Mouse (Mus musculus) embryonic facial prominence, embryonic 14.5 days (tissue): Measurements from ENCODE around the gene Xpr1. TPM values are rescaled to one million over a fixed set of nuclear protein-coding genes. Genes with fewer than 3 reads are reported as not detected.

Source experiments
- ATAC-seq: fragments of 200-750 bp; cut with Nextera tagmentation; 2 replicates; pipeline ENCODE4 v1.8.0; 2017; ENCODE audit warnings: low read depth, moderate number of reproducible peaks, moderate TSS enrichment
- DNase-seq: peaks from one replicate; pipeline ENCODE4 v3.0.0-alpha.2; 2015; ENCODE audit warnings: low spot score
- H3K27ac ChIP-seq: fragments of 300-500 bp; sonication (generic); replicated peaks from 2 replicates; pipeline ENCODE4 v1.5.1; 2014; ENCODE audit warnings: low read depth, mild to moderate bottlenecking, low read length, moderate library complexity
- H3K27me3 ChIP-seq: fragments of 300-500 bp; sonication (generic); replicated peaks from 2 replicates; pipeline ENCODE4 v1.6.1; 2014; ENCODE audit warnings: low read length; ENCODE audit not compliant: control insufficient read depth, insufficient read depth
- H3K36me3 ChIP-seq: fragments of 300-500 bp; sonication (generic); 2 replicates; pipeline ENCODE4 v1.6.1; 2014; ENCODE audit warnings: low read length, mixed read lengths; ENCODE audit not compliant: control insufficient read depth, insufficient read depth
- H3K4me1 ChIP-seq: fragments of 300-500 bp; sonication (generic); 2 replicates; pipeline ENCODE4 v1.6.1; 2014; ENCODE audit warnings: antibody characterized with exemption, low read length; ENCODE audit not compliant: control insufficient read depth, insufficient read depth
- H3K4me2 ChIP-seq: fragments of 300-500 bp; sonication (generic); 2 replicates; pipeline ENCODE4 v1.6.1; 2014; ENCODE audit warnings: low read depth, mild to moderate bottlenecking, low read length, moderate library complexity, mixed read lengths
- H3K4me3 ChIP-seq: fragments of 300-500 bp; sonication (generic); 2 replicates; pipeline ENCODE4 v1.5.1; 2014; ENCODE audit warnings: low read depth, mild to moderate bottlenecking, low read length
- H3K9ac ChIP-seq: fragments of 300-500 bp; sonication (generic); 2 replicates; pipeline ENCODE4 v1.6.1; 2014; ENCODE audit warnings: low read depth, mild to moderate bottlenecking, low read length, moderate library complexity, mixed read lengths
- H3K9me3 ChIP-seq: fragments of 300-500 bp; sonication (generic); 2 replicates; pipeline ENCODE4 v1.6.1; 2016; ENCODE audit warnings: low read length; ENCODE audit not compliant: control insufficient read depth
- WGBS: fragments of 180-500 bp; shearing (Covaris S2); extraction: QIAGEN DNeasy Blood & Tissue Kit; methylation state at CpG from one replicate; pipeline ENCODE4 v1.1.7; 2014; 5-methylcytosine and 5-hydroxymethylcytosine counted together
- polyA plus RNA-seq: library from polyadenylated mRNA; unstranded; fragments of >200 nt; fragmentation: Nextera tagmentation; extraction: Ambion mirVana; gene quantifications from 2 replicates; pipeline ENCODE4 v1.2.1, GENCODE M21; 2014

Gene Xpr1
- polyA plus RNA-seq, 1 experiment from 2014 or later, result 5.6 TPM

DNA sequence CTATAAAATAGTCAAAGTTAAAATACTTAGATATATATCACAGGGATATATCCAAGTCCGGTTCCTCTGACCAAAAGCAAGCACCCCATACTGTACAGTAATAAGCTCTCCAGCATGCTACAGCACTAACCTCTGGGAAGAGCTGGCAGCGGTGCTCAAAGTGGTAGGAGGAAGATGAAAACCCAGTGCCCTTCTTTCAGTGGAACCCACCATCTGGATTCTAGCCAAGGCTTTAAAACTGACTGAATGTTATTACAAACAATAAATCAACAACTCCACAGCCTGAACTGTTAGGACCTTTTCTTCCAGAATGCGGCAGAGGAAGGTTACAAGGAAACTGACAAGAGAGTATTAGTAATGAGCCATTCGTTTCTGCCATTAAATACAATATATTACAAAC is 1.8 kb downstream of the Xpr1 start:
- H3K27me3 ChIP-seq, result no peaks in the 10 kb centered on the region
- no peak overlapping the region for H3K27ac ChIP-seq
- H3K9ac ChIP-seq, result no peak overlapping the region
- no peaks in the 10 kb centered on the region for H3K36me3 ChIP-seq
- 57% methylated on average over 4 of the region's 4 CpGs for WGBS
- peak overlapping the region; percentile 23; the same call in 1 of the 2 replicates for H3K4me2 ChIP-seq
- no peaks in the 10 kb centered on the region for H3K9me3 ChIP-seq
- no peak overlapping the region for H3K4me3 ChIP-seq
- no peaks in the 10 kb centered on the region for H3K4me1 ChIP-seq
- ATAC-seq, result no peak
- no peak for DNase-seq

DNA sequence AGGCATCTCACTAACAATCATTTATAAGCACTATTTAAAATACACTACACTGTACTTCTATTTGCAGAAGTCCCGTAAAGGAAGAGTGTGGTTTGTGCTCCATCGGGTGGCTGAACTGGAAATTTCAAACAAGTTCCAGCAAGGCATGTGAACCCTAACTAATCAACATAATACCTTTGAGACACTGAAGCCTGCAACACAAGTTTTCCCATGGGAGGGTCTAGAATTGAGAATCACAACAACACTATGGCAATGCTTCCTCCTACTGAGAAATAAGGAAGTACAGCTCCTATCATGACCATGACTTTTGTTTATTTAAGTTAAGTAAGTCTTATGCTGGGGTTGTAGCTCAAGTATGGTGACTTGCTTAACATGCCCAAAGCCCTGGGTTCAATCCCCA is 4.5 kb downstream of the Xpr1 start:
- Histone ChIP-seq H3K4me2 (no peak overlapping the region), H3K9ac (no peak overlapping the region), H3K36me3 (no peaks in the 10 kb centered on the region), H3K27me3 (no peaks in the 10 kb centered on the region), H3K9me3 (no peaks in the 10 kb centered on the region), H3K4me3 (no peak overlapping the region), H3K27ac (no peak overlapping the region), H3K4me1 (no peaks in the 10 kb centered on the region)
- DNase-seq (peak; percentile 80), ATAC-seq (no peak)
- WGBS, result 60% methylated on average over 2 of the region's 2 CpGs

DNA sequence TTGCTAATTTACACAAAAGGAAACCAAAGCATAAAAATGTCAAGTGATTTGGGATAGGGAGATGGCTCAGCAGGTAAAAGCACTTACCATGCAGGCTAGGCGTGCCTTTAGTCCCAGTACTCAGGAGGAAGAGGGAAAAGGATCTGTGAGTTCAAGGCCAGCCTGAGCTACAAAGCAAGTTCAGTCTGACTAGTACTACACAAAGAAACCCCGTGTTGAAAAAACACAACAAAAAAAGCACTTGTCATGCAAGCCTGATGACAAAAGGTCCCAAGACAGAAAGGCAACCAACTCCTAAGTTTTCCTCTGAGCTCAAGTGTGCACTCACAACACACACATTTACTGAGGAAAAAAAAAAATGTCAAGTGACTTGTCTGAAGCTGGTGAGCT is 8.6 kb downstream of the Xpr1 start:
- Histone ChIP-seq H3K27ac (no peak overlapping the region), H3K36me3 (no peaks in the 10 kb centered on the region), H3K4me2 (no peak overlapping the region), H3K27me3 (no peaks in the 10 kb centered on the region), H3K9ac (no peak overlapping the region), H3K4me1 (no peaks in the 10 kb centered on the region), H3K9me3 (0 out of 2 replicates have a peak, but pooled peaks cover 4% of the 10 kb centered on the region), H3K4me3 (no peak overlapping the region)
- ATAC-seq (no peak), DNase-seq (no peak)
- 66% methylated on average over 2 of the region's 2 CpGs for WGBS

DNA sequence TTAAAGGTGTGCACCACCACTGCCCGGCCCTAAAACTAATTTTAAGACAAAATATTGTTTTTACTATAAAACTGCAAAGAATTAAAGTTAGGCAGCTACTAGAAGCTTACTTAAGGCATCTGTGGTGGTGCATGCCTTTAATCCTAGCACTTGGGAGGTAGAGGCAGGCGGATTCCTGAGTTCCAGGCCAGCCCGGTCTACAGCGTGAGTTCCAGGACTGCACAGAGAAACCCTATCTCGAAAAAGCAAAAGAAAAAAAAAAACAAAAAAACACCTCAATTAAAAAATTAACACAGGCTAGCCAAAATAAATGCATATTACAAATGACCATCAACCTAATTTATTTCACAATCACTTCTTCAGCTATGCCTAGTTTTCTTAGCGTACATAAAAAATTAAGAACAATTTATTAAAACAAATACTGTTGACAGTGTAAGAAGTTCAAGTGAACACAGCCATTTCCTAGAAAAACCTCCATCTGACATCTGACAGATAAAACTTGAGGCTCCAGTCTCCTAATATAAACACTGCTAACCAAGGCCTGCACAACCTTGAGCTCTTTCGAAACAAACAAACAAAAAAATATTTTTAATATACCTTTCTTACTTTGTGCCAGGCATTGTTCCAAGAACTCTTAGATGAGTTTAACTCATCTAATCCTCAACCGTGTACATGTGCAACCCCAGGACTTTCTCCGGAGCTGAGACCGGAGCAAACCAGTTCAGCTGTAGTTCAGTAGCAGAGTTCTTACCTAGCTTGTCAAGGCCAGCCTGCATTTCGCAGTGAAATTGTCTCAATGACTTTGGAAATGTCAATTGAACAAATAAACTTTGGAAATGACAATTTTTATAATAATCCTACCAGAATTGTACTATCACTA is 9.3 kb downstream of the Xpr1 start:
- H3K9ac ChIP-seq, result no peak overlapping the region
- no peak for ATAC-seq

DNA sequence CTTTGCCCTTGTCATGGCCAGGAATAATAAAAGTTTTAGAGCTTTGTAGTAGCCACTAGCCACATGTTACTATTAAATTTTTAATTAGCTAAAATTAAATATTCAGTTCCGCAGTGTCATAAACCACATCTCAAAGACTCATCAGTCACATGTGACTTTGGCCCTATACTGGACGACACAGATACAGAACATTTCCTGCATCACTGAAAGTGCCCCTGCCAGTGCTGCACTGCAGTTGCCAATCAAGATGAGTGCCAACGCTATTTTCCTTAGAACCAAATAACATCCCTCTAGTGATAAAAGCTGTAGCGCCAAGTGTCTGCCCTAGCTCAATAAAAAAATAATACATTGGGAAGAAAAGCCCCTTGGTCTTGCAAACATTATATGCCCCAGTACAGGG is 17.2 kb downstream of the Xpr1 start:
- H3K27ac ChIP-seq, result no peak overlapping the region
- 88% methylated on average over 4 of the region's 4 CpGs for WGBS
- no peak for DNase-seq

More for the DNA sequence above, 9.3 kb downstream of the Xpr1 start:
- Histone ChIP-seq H3K27me3 (no peaks in the 10 kb centered on the region), H3K9me3 (0 out of 2 replicates have a peak, but pooled peaks cover 4% of the 10 kb centered on the region), H3K4me3 (no peak overlapping the region), H3K27ac (no peak overlapping the region), H3K4me1 (no peaks in the 10 kb centered on the region), H3K4me2 (no peak overlapping the region), H3K36me3 (no peaks in the 10 kb centered on the region)
- 84% methylated on average over 11 of the region's 11 CpGs for WGBS
- DNase-seq, result peak; percentile 31

DNA sequence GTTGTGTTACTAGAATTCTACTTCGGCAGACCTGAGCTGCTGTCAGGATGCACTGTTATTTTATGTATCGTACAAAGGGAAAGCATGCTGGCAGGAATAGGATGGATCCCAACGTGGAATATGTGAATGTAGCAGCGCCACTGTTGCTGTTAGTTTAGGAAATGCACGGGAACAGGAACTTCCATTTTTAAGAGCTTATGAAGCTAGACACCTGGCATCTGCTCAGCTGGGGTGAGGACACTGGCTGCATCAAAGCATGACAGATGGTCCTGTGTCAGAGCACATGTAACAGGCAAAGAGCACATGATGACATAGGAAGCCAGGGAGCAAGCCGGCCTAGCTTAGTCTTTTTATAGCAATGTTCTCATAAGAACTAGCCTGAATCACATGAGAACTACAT is 22.4 kb downstream of the Xpr1 start:
- Histone ChIP-seq H3K9ac (no peak overlapping the region), H3K27me3 (no peaks in the 10 kb centered on the region), H3K4me1 (no peaks in the 10 kb centered on the region), H3K36me3 (no peaks in the 10 kb centered on the region), H3K9me3 (no peaks in the 10 kb centered on the region), H3K4me3 (no peak overlapping the region), H3K27ac (no peak overlapping the region), H3K4me2 (no peak overlapping the region)
- ATAC-seq (no peak), DNase-seq (peak; percentile 10)
- WGBS, result 79% methylated on average over 6 of the region's 6 CpGs

More for the DNA sequence above, 17.2 kb downstream of the Xpr1 start:
- no peaks in the 10 kb centered on the region for H3K27me3 ChIP-seq
- no peaks in the 10 kb centered on the region for H3K36me3 ChIP-seq
- H3K9me3 ChIP-seq, result 0 out of 2 replicates have a peak, but pooled peaks cover 4% of the 10 kb centered on the region
- no peak overlapping the region for H3K9ac ChIP-seq
- no peaks in the 10 kb centered on the region for H3K4me1 ChIP-seq
- ATAC-seq, result no peak
- H3K4me2 ChIP-seq, result no peak overlapping the region
- H3K4me3 ChIP-seq, result no peak overlapping the region

DNA sequence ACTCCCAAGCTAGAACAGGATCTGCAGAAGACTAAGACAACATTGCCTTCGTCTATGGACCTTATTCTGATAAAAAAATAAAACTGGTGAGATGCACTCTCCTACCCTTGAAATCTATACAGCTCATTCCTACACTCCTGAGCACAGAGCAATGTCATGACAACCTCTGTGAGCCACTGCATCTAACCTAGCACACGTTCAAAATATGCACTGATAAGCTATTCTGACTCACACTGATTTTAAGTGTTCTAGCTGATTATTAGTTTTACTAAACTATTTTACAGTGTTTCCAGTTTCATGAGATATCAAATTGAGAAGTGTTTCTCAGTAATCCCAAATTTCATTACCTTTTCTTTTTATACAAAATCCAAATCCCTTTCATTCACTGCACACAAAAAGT is 23.2 kb downstream of the Xpr1 start:
- H3K4me3 ChIP-seq, result no peak overlapping the region
- H3K4me2 ChIP-seq, result no peak overlapping the region
- ATAC-seq, result no peak
- no peaks in the 10 kb centered on the region for H3K9me3 ChIP-seq
- WGBS, result 50% methylated on average over 2 of the region's 2 CpGs
- H3K36me3 ChIP-seq, result no peaks in the 10 kb centered on the region
- H3K9ac ChIP-seq, result no peak overlapping the region
- DNase-seq, result no peak
- H3K4me1 ChIP-seq, result no peaks in the 10 kb centered on the region; the same call in 1 of the 2 replicates
- H3K27ac ChIP-seq, result no peak overlapping the region
- no peaks in the 10 kb centered on the region for H3K27me3 ChIP-seq

DNA sequence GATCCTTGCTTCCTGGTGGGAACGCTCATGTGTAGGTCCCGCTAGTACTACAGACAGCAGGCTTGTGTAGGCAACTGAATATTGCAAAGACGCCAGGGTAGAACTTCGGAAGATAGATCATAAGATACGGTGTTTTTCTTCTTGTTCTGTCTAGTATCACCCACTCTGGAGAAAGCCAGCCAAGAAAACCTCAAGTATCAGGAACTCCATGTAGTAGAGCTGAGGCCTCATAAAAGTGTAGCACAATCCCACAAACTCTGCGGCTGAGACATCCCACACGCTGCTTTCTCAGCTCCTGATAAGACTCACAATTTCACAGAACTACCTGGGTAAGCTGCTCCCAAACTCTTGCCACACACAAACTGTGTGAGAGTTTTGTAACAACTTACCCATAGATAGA is 24.4 kb downstream of the Xpr1 start:
- no peak overlapping the region for H3K4me3 ChIP-seq
- H3K27me3 ChIP-seq, result no peaks in the 10 kb centered on the region
- no peak overlapping the region for H3K27ac ChIP-seq
- no peaks in the 10 kb centered on the region for H3K36me3 ChIP-seq
- H3K9ac ChIP-seq, result no peak overlapping the region
- H3K9me3 ChIP-seq, result no peaks in the 10 kb centered on the region
- no peak for DNase-seq
- ATAC-seq, result no peak
- no peak overlapping the region for H3K4me2 ChIP-seq
- 95% methylated on average over 7 of the region's 7 CpGs for WGBS
- H3K4me1 ChIP-seq, result no peaks in the 10 kb centered on the region; the same call in 1 of the 2 replicates

DNA sequence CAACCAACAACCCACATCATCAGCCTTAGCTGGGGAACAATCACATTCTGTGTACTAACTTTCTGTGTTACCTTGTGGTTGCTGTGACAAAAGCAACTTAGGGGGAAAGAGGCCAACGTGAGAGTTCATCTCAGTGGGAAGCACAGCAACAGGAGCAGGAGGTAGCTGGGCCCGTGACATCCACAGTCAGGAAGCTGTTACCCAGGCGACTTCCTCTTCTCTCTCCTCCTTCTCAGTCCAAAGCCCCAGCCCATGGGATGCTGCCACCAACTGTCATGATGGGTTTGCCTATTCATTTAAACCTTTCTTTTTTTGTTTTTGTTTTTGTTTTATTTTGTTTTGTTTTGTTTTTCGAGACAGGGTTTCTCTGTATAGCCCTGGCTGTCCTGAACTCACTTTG is 25.7 kb downstream of the Xpr1 start:
- Histone ChIP-seq H3K27me3 (no peaks in the 10 kb centered on the region), H3K9me3 (no peaks in the 10 kb centered on the region), H3K9ac (no peak overlapping the region), H3K4me2 (no peak overlapping the region), H3K36me3 (no peaks in the 10 kb centered on the region), H3K27ac (no peak overlapping the region), H3K4me3 (no peak overlapping the region), H3K4me1 (no peaks in the 10 kb centered on the region; the same call in 1 of the 2 replicates)
- no peak for DNase-seq
- WGBS, result 67% methylated on average over 4 of the region's 4 CpGs
- no peak for ATAC-seq
